Mouse (Mus musculus) embryonic facial prominence, embryonic 11.5 days (tissue): ENCODE results near the gene Thap8. TPM values are rescaled to one million over a fixed set of nuclear protein-coding genes. Genes with fewer than 3 reads are reported as not detected.

Experiments used
- ATAC-seq: fragments of 200-750 bp; cut with Nextera tagmentation; replicated peaks from 2 replicates; pipeline ENCODE4 v1.8.0; 2017; ENCODE audit warnings: low read depth; ENCODE audit not compliant: insufficient number of reproducible peaks, low FRiP score, low TSS enrichment
- DNase-seq: peaks from one replicate; pipeline ENCODE4 v3.0.0-alpha.2; 2015; ENCODE audit warnings: low spot score
- H3K27ac ChIP-seq: fragments of 300-500 bp; sonication (generic); replicated peaks from 2 replicates; pipeline ENCODE4 v1.5.1; 2014; ENCODE audit warnings: mild to moderate bottlenecking, low read depth, low read length, control low read depth
- H3K27me3 ChIP-seq: fragments of 300-500 bp; sonication (generic); 2 replicates; pipeline ENCODE4 v1.6.1; 2014; ENCODE audit warnings: mild to moderate bottlenecking, low read length, moderate library complexity, mixed read lengths; ENCODE audit not compliant: control insufficient read depth, insufficient read depth
- H3K36me3 ChIP-seq: fragments of 300-500 bp; sonication (generic); replicated peaks from 2 replicates; pipeline ENCODE4 v1.6.1; 2014; ENCODE audit warnings: low read depth, mild to moderate bottlenecking, low read length, moderate library complexity, mixed read lengths; ENCODE audit not compliant: control insufficient read depth, insufficient read depth
- H3K4me1 ChIP-seq: fragments of 300-500 bp; sonication (generic); 2 replicates; pipeline ENCODE4 v1.6.1; 2014; ENCODE audit warnings: low read length, mixed read lengths; ENCODE audit not compliant: control insufficient read depth, insufficient read depth
- H3K4me2 ChIP-seq: fragments of 300-500 bp; sonication (generic); 2 replicates; pipeline ENCODE4 v1.6.1; 2014; ENCODE audit warnings: low read depth, mild to moderate bottlenecking, control low read depth, low read length, moderate library complexity
- H3K4me3 ChIP-seq: fragments of 300-500 bp; sonication (generic); 2 replicates; pipeline ENCODE4 v1.5.1; 2014; ENCODE audit warnings: low read depth, low read length, control low read depth
- H3K9ac ChIP-seq: fragments of 300-500 bp; sonication (generic); replicated peaks from 2 replicates; pipeline ENCODE4 v1.6.1; 2014; ENCODE audit warnings: mild to moderate bottlenecking, control low read depth, low read length
- H3K9me3 ChIP-seq: fragments of 300-500 bp; sonication (generic); replicated peaks from 2 replicates; pipeline ENCODE4 v1.6.1; 2016; ENCODE audit warnings: mild to moderate bottlenecking, low read length, inconsistent platforms, mixed read lengths; ENCODE audit not compliant: control insufficient read depth
- WGBS: fragments of 180-500 bp; shearing (Covaris S2); extraction: QIAGEN DNeasy Blood & Tissue Kit; methylation state at CpG from one replicate; pipeline ENCODE4 v1.1.7; 2014; 5-methylcytosine and 5-hydroxymethylcytosine counted together
- polyA plus RNA-seq: library from polyadenylated mRNA; unstranded; fragments of >200 nt; fragmentation: Nextera tagmentation; extraction: Ambion mirVana; gene quantifications from 2 replicates; pipeline ENCODE4 v1.2.1, GENCODE M21; 2014

The Thap8 gene
- polyA plus RNA-seq, 1 experiment from 2014 or later = 0.28 TPM

DNA sequence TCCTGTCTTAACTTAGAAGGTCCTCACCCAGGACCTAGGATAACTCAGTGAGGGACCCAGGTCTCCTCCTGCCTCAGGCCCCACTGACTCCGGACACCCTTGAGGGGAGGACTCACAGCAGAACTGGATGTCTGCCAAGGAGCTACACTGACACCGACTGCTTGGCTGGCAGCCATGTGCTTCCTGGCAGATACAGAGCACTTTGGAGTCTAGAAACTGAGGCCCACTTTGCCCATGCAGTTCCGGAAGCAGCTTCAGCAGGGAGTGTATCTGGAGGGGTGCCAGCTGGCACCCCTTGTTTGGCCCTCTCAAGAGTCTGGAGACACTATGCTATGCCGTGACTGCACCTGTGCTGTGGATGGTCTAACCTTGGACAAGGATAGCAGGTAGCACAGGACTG lies 53.5 kb downstream of the Thap8 start:
- Histone ChIP-seq H3K9ac (no peak overlapping the region), H3K27ac (no peak overlapping the region), H3K4me1 (no peaks in the 10 kb centered on the region), H3K36me3 (no peaks in the 10 kb centered on the region), H3K4me3 (no peak overlapping the region), H3K9me3 (no peaks in the 10 kb centered on the region), H3K27me3 (peaks cover 2% of the 10 kb centered on the region; the same call in 1 of the 2 replicates), H3K4me2 (no peak overlapping the region)
- DNase-seq (no peak), ATAC-seq (no peak)
- WGBS = 80% methylated on average over 4 of the region's 4 CpGs

DNA sequence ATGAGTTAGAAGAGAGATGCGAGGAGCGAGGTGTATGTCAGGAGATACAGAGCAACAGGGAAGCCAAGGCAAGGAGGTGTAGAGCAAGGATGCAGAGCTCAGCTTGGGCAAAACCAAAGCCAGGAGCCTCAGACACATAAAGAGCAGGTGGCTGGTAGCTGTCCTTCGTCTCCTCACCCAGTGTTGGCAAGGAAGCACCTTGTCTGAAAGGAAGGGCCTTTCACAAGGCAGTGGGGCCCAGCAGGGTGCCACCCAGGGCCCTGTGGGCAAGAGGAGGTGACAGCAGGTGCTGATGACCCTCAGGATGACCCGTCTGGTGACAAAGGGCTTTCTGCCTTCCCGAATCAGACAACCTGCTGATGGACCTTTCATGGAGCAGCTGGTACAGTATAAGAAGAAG lies 54.7 kb downstream of the Thap8 start:
- Histone ChIP-seq H3K27me3 (peaks cover 2% of the 10 kb centered on the region; the same call in 1 of the 2 replicates), H3K4me2 (no peak overlapping the region), H3K9me3 (no peaks in the 10 kb centered on the region), H3K4me3 (no peak overlapping the region), H3K36me3 (no peaks in the 10 kb centered on the region), H3K9ac (no peak overlapping the region), H3K4me1 (no peaks in the 10 kb centered on the region), H3K27ac (no peak overlapping the region)
- WGBS = 58% methylated on average over 5 of the region's 5 CpGs
- ATAC-seq (no peak), DNase-seq (no peak)

DNA sequence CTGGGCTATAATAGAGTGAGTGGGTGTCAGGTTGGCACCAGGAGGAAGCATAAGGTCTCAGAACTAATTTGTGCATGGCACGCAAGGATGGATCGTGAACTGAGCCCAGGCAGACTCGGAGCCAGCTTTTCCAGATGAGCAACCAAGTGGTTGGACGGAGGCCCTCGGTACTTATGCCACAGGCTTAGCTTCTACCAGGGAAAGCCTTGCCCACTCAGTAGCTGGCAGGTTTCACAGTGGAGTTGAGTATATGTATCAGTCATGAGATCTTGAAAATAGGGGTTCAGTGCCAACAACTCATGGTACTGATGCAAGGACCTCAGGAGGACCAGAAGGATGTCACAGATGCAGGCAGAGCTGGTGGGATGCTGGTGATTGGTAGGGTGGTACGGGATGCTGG lies 55.8 kb downstream of the Thap8 start:
- Histone ChIP-seq H3K9ac (no peak overlapping the region), H3K9me3 (no peaks in the 10 kb centered on the region), H3K36me3 (no peaks in the 10 kb centered on the region), H3K4me3 (no peak overlapping the region), H3K4me2 (no peak overlapping the region), H3K27me3 (peaks cover 2% of the 10 kb centered on the region; the same call in 1 of the 2 replicates), H3K27ac (no peak overlapping the region), H3K4me1 (no peaks in the 10 kb centered on the region)
- ATAC-seq (no peak), DNase-seq (no peak)
- 82% methylated on average over 6 of the region's 6 CpGs for WGBS

DNA sequence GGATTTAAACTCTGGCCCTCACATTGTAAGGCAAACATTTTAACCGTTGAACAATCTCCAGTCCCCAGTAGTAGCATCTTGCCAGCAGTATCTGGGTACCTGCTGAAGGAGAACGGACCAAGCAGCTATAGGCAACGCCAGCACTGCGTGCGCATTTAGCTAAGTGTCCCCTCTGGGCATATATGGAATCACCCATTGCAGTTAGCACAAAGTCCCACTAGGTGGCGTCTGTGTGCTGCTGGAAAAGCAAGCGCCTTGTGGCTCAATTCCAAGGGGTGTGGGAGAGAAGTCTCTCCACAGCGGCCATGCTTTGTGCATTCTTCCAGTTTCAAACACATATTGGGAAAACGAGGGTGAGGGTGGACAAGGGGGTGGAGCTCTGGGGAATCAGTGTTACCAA lies 56.5 kb downstream of the Thap8 start:
- no peaks in the 10 kb centered on the region for H3K9me3 ChIP-seq
- 2% methylated on average over 9 of the region's 9 CpGs for WGBS
- H3K4me2 ChIP-seq = no peak overlapping the region
- H3K4me3 ChIP-seq = no peak overlapping the region
- no peaks in the 10 kb centered on the region for H3K36me3 ChIP-seq
- H3K27ac ChIP-seq = no peak overlapping the region
- no peak overlapping the region for H3K9ac ChIP-seq
- no peak; the same call in 1 of the 2 replicates for ATAC-seq
- peaks cover 2% of the 10 kb centered on the region; the same call in 1 of the 2 replicates for H3K27me3 ChIP-seq
- DNase-seq = peak; percentile 91
- H3K4me1 ChIP-seq = no peaks in the 10 kb centered on the region

DNA sequence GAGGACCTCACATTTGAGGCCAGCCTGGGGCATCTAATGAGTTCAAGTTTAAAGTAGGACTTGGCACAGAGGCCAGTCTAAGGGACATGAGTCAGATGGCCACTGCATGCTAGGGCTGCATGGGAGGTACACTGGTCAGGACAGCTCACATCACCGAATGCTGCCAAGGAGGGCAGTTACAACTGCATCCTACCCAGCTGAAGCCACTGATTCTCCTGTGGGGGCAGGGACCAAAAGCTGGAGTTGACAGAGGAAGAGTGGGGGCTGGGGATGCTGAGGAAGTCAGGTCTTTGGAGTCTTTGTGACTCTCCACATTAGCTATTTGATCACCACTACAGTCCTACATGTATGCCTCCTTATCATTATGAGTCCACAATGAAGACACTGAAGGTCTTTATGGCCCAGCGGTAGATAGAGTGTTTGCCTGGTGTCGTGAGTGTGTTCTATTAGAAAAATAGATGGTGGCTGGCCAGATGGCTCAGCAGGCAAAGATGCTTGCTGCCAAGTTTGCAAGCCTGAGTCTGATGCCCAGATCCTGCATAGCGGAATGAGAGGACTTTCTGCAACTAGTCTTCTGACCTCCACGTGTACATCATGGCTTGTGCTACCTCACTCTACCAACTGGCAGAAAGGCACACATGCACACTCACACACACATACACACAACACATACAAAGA lies 59.7 kb downstream of the Thap8 start:
- no peak for DNase-seq
- Histone ChIP-seq H3K4me2 (no peak overlapping the region), H3K4me1 (no peaks in the 10 kb centered on the region), H3K27ac (no peak overlapping the region), H3K9me3 (no peaks in the 10 kb centered on the region), H3K36me3 (no peaks in the 10 kb centered on the region), H3K4me3 (no peak overlapping the region), H3K27me3 (peaks cover 2% of the 10 kb centered on the region; the same call in 1 of the 2 replicates), H3K9ac (no peak overlapping the region)
- ATAC-seq = no peak
- 72% methylated on average over 5 of the region's 5 CpGs for WGBS

Other genes with a start within 250 kb of the Thap8 start
- 4.6 and 5.8 TPM in 2 replicates for gene Zfp14, start 228.7 kb upstream of the Thap8 start, polyA plus RNA-seq
- gene Zfp82, start 207.2 kb upstream of the Thap8 start, polyA plus RNA-seq = 3.4 and 4.2 TPM in 2 replicates
- gene Gm26920, start 189.7 kb upstream of the Thap8 start, polyA plus RNA-seq = 3.6 and 4.8 TPM in 2 replicates
- gene Zfp566, start 189.6 kb upstream of the Thap8 start, polyA plus RNA-seq = 17.5 and 18.4 TPM in 2 replicates
- 152 and 161 TPM in 2 replicates for gene Zfp260, start 185.3 kb upstream of the Thap8 start, polyA plus RNA-seq
- 5.9 and 6.2 TPM in 2 replicates for gene Zfp382, start 158.2 kb upstream of the Thap8 start, polyA plus RNA-seq
- gene Zfp146, start 110.3 kb upstream of the Thap8 start, polyA plus RNA-seq = 19.8 and 23.0 TPM in 2 replicates
- gene Cox7a1, start 96.0 kb upstream of the Thap8 start, polyA plus RNA-seq = 2.4 and 3.0 TPM in 2 replicates
- gene Capns1, start 81.3 kb upstream of the Thap8 start, polyA plus RNA-seq = 56.8 and 56.9 TPM in 2 replicates
- 166 and 177 TPM in 2 replicates for gene Polr2i, start 48.1 kb upstream of the Thap8 start, polyA plus RNA-seq
- 245 and 256 TPM in 2 replicates for gene Tbcb, start 47.8 kb upstream of the Thap8 start, polyA plus RNA-seq
- gene Ovol3, start 44.4 kb upstream of the Thap8 start, polyA plus RNA-seq = not detected in 2 replicates
- 5.2 and 9.3 TPM in 2 replicates for gene Wdr62, start 325 bp downstream of the Thap8 start, polyA plus RNA-seq
- 52.5 and 70.5 TPM in 2 replicates for gene Clip3, start 11.6 kb downstream of the Thap8 start, polyA plus RNA-seq
- gene Alkbh6, start 28.6 kb downstream of the Thap8 start, polyA plus RNA-seq = 80.7 and 92.0 TPM in 2 replicates
- gene Syne4, start 34.7 kb downstream of the Thap8 start, polyA plus RNA-seq = 34.5 and 44.5 TPM in 2 replicates
- gene E130208F15Rik, start 41.6 kb downstream of the Thap8 start, polyA plus RNA-seq = 1.4 TPM in 1 of 2 replicates, not detected in the other
- 24.4 and 25.0 TPM in 2 replicates for gene Sdhaf1, start 43.8 kb downstream of the Thap8 start, polyA plus RNA-seq
- gene Lrfn3, start 82.7 kb downstream of the Thap8 start, polyA plus RNA-seq = 4.5 and 5.1 TPM in 2 replicates
- gene Tyrobp, start 133.7 kb downstream of the Thap8 start, polyA plus RNA-seq = 16.9 and 17.9 TPM in 2 replicates
- 0.72 TPM in 1 of 2 replicates, not detected in the other for gene Hcst, start 139.8 kb downstream of the Thap8 start, polyA plus RNA-seq
- 1.6 TPM in 2 replicates for gene Nfkbid, start 141.6 kb downstream of the Thap8 start, polyA plus RNA-seq
- gene Aplp1, start 165.4 kb downstream of the Thap8 start, polyA plus RNA-seq = 40.2 and 45.4 TPM in 2 replicates
- 0.45 and 0.84 TPM in 2 replicates for gene Kirrel2, start 177.6 kb downstream of the Thap8 start, polyA plus RNA-seq
- 0.36 TPM in 1 of 2 replicates, not detected in the other for gene Nphs1, start 178.2 kb downstream of the Thap8 start, polyA plus RNA-seq
- not detected in 2 replicates for gene Prodh2, start 213.5 kb downstream of the Thap8 start, polyA plus RNA-seq